Mouse (Mus musculus) heart, adult 2 months (tissue): ENCODE results near the gene Ksr2.

Experiments used
- CTCF ChIP-seq: fragments of 200-600 bp; IDR thresholded peaks from 2 replicates; pipeline ENCODE4 v1.8.1; 2022; ENCODE audit warnings: antibody characterized with exemption, mild to moderate bottlenecking, moderate library complexity
- EP300 ChIP-seq: fragments of 200-500 bp; IDR thresholded peaks from 2 replicates; pipeline ENCODE4 v1.6.1; 2011; ENCODE audit warnings: low read depth, low read length, control low read depth; ENCODE audit not compliant: insufficient read depth
- POLR2A ChIP-seq: fragments of 200-500 bp; IDR thresholded peaks from 2 replicates; pipeline ENCODE4 v1.6.1; 2011; ENCODE audit warnings: mild to moderate bottlenecking, low read depth, low read length, control low read depth; ENCODE audit not compliant: insufficient read depth

DNA sequence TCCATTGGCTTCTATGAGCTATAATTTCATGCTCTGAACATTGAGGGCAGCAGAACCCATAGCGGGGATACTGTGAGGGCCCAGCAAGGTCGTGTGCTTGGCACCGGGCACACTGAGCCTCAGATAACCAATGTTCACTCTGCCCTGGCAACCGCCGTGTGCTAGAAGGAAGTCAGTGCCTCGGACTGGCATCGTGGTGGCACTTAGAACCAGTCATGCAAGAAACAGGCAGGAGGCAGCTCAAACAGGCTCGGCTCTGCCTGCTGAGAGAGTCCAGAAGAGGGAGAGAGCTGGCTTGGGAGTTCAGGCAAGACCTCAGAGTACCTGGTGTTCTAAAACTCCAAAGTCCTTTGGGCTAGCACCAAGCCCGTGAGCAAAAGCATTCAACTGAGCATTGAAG, 350.7 kb downstream of the Ksr2 start:
- no peak for TF ChIP-seq POLR2A
- TF ChIP-seq CTCF = no peak
- TF ChIP-seq EP300 = no peak
